Mouse (Mus musculus) heart, embryonic 10.5 days (tissue): Measurements from ENCODE around the gene Las1l. TPM values are rescaled to one million over a fixed set of nuclear protein-coding genes. Genes with fewer than 3 reads are reported as not detected.
"Not testable (repeated sequence)": the region's sequence is repeated elsewhere in the genome, so short reads cannot be mapped to it uniquely, and the experiment has no call there.

Experiments
- DNase-seq: peaks from one replicate; pipeline ENCODE4 v3.0.0-alpha.2; 2017; ENCODE audit warnings: low spot score
- H3K27ac ChIP-seq: fragments of 300-500 bp; sonication (generic); 2 replicates; pipeline ENCODE4 v1.5.1; 2016; ENCODE audit warnings: mild to moderate bottlenecking
- H3K27me3 ChIP-seq: fragments of 300-500 bp; sonication (generic); 2 replicates; pipeline ENCODE4 v1.6.1; 2016; ENCODE audit warnings: mild to moderate bottlenecking; ENCODE audit not compliant: poor library complexity, insufficient read depth, severe bottlenecking
- H3K36me3 ChIP-seq: fragments of 300-500 bp; sonication (generic); 2 replicates; pipeline ENCODE4 v1.6.1; 2016; ENCODE audit warnings: mild to moderate bottlenecking, moderate library complexity
- H3K4me1 ChIP-seq: fragments of 300-500 bp; sonication (generic); 2 replicates; pipeline ENCODE4 v1.6.1; 2016; ENCODE audit warnings: mild to moderate bottlenecking
- H3K4me3 ChIP-seq: fragments of 300-500 bp; sonication (generic); 2 replicates; pipeline ENCODE4 v1.5.1; 2016; ENCODE audit warnings: mild to moderate bottlenecking, moderate library complexity
- H3K9me3 ChIP-seq: fragments of 300-500 bp; sonication (generic); 2 replicates; pipeline ENCODE4 v1.6.1; 2016; ENCODE audit warnings: mild to moderate bottlenecking, moderate library complexity
- WGBS: fragments of 180-500 bp; shearing (Covaris S2); methylation state at CpG from one replicate; pipeline ENCODE4 v1.1.7; 2016; 5-methylcytosine and 5-hydroxymethylcytosine counted together
- polyA plus RNA-seq: library from polyadenylated mRNA; unstranded; fragments of >200 nt; fragmentation: Nextera tagmentation; extraction: Ambion mirVana; gene quantifications from 2 replicates; pipeline ENCODE4 v1.2.1, GENCODE M21; 2016

The Las1l gene
- 72.8 and 73.4 TPM in 2 replicates for polyA plus RNA-seq

DNA sequence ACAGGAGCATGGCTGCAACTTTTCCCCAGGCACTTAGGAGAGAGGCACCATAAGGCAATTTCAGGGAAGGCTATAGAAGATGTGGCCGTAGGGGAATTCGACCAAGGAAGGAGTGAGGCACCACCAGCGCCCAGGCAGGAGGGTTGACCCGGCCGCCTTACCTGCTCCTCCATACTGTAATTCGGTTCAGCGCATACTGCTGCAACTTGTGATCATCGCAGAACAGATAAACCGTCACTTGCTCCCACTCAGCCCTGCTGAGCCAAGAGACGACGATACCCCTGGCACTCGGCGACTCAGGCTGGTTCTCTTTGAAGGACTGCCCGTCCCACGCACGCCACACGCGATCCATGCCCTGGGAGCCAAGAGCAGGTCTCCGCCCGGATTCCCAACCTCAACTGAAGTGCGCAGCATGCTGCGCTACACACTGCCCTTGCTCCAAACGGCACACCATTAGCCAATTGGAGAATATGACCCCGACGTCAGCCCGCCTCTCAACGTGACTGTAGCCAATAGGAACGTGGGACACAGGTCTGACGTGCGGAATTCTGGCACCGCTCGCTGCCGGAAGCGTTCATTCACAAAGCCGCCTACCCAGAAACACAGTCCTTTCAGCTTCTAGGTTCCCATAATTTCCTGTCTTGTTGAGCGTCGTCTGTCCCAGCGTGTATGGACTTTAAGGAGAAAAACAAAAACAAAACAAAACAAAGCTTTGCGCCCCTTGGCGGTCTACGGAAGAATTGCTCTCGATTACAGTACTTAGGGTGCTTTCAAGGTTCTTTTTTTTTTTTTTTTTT, at the start of gene Las1l:
Gene Las1l, minus strand, starts transcription at position 466 of the 797 bp plus-strand sequence.
- H3K9me3 ChIP-seq = no peaks in the 10 kb centered on the region
- DNase-seq = peak; percentile 96
- WGBS = 14% methylated on average over 42 of the region's 42 CpGs
- no peaks in the 10 kb centered on the region for H3K4me1 ChIP-seq
- H3K27me3 ChIP-seq = no peaks in the 10 kb centered on the region
- H3K4me3 ChIP-seq = peak within 1 kb of the TSS; percentile 65
- H3K27ac ChIP-seq = peak within 1 kb of the TSS; percentile 77
- H3K36me3 ChIP-seq = peaks cover 5% of the 10 kb centered on the region; the same call in 1 of the 2 replicates

DNA sequence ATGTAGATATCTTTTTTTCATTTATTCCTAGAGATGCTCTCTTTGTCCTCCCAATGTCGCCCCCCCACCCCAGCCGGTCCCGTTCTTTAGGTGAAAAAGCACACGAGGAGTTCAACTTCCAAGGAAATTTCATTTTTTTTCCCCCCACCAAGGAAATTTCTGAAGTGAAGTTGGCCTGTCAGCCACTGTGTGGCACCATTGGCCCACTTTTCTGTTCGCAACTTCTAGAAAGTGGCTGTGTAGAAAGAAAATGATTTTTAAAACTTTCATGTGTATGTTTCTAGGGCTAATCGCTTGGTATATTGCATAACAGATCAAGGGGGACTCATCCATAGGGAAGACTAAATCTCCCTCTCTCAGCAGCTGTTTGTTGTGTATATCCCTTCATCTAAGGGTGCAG, 49.6 kb upstream of the Las1l start:
- 59% methylated on average over 6 of the region's 6 CpGs for WGBS
- H3K27me3 ChIP-seq = no peaks in the 10 kb centered on the region
- H3K4me1 ChIP-seq = no peaks in the 10 kb centered on the region
- no peaks in the 10 kb centered on the region for H3K36me3 ChIP-seq
- no peaks in the 10 kb centered on the region for H3K9me3 ChIP-seq
- DNase-seq = no peak
- no peak overlapping the region for H3K4me3 ChIP-seq
- H3K27ac ChIP-seq = no peak overlapping the region

DNA sequence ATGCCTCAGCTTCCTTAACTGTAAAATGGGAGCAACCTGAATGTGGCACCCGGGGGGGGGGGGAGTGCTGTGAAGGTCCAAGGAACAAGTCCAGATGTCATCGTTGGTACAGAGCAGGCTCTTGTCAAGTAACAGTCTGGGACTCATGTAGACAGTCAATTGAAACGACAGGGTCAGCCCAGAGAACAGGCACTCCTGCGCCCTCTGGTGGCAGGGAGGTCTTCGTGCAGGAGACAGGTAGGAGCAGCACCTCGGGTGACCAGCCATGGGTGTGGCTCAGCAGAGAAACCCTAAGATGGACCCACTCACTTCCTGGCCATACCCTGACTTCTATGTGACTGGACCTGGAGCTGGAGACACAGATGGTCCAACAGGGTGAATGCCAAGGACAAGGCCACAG, 42.8 kb upstream of the Las1l start:
- no peaks in the 10 kb centered on the region for H3K9me3 ChIP-seq
- DNase-seq = no peak
- WGBS = 68% methylated on average over 6 of the region's 6 CpGs
- no peak overlapping the region for H3K4me3 ChIP-seq
- H3K27me3 ChIP-seq = no peaks in the 10 kb centered on the region
- H3K4me1 ChIP-seq = no peaks in the 10 kb centered on the region
- H3K27ac ChIP-seq = no peak overlapping the region
- H3K36me3 ChIP-seq = no peaks in the 10 kb centered on the region

DNA sequence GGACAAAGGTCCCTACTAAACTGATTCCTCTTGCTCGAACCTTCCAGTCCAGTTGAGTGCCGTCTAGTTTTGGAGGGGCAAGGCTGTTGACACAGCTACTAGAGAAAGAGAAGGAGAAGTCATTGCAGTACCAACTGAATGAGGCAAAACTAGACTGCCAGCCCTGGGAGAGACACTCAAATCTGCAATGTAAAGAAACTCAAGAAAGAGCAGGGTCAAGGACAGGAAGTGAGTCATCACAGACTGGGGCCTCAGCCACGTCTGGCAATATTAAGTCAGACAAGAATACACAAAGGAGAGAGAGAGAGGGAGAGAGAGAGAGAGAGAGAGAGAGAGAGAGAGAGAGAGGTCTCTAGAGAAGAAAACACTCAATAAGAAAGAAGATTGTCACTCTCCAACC, 36.4 kb upstream of the Las1l start:
- Histone ChIP-seq H3K27ac (no peak overlapping the region), H3K4me1 (no peaks in the 10 kb centered on the region), H3K4me3 (no peak overlapping the region), H3K27me3 (no peaks in the 10 kb centered on the region), H3K36me3 (no peaks in the 10 kb centered on the region), H3K9me3 (no peaks in the 10 kb centered on the region)
- 60% methylated on average over 3 of the region's 3 CpGs for WGBS
- DNase-seq = no peak

DNA sequence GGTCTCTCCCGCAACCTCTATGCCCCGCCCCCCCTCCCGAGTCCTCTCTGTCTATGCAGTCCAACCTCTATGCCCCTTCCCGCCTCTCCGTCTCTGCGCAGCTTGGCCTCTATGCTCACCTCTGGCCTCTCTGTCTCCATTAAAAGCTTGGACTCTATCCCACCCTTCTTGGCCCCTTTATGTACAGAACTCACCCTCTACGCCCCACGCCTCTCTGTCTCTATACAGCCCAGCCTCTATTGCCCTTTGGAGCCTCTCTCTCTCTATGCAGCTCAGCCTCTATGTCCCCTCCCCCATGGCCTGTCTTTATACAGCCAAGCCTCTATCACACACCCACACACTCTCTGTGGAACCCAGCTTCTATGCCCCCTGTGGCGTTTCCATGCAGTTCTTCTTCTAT, 13.2 kb upstream of the Las1l start:
- 0 out of 2 replicates have a peak, but pooled peaks cover 5% of the 10 kb centered on the region for H3K4me1 ChIP-seq

DNA sequence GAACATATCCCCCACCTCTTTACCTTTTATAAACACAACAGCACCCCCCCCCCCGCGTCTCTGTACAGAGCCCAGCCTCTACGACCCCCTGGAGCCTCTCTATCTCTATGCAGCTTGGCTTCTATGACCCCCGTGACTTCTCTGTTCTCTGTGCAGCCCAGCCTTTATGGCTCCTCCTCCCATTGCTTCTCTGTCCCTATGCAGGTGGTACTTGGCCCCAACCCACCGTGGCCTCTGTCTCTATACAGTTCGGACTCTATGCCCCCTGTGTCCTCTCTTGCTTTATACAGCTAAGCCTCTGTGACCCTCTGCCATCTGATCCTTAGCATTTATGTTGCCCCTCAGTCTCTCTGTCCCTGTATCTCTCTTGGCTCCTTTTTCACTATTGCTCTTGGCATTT, 12.4 kb upstream of the Las1l start:
- Histone ChIP-seq H3K4me3 (0 out of 2 replicates have a peak overlapping the region, but pooled peaks have one; percentile 60), H3K36me3 (no peaks in the 10 kb centered on the region), H3K27ac (peak overlapping the region; percentile 62), H3K4me1 (0 out of 2 replicates have a peak, but pooled peaks cover 5% of the 10 kb centered on the region), H3K9me3 (no peaks in the 10 kb centered on the region), H3K27me3 (peaks cover 4% of the 10 kb centered on the region; the same call in 1 of the 2 replicates)
- 52% methylated on average over 6 of the region's 6 CpGs for WGBS
- DNase-seq = no peak

More for the DNA sequence above, 13.2 kb upstream of the Las1l start:
- Histone ChIP-seq H3K27me3 (peaks cover 4% of the 10 kb centered on the region; the same call in 1 of the 2 replicates), H3K27ac (no peak overlapping the region), H3K4me3 (no peak overlapping the region), H3K9me3 (no peaks in the 10 kb centered on the region), H3K36me3 (no peaks in the 10 kb centered on the region)
- WGBS = 92% methylated on average over 9 of the region's 9 CpGs
- DNase-seq = no peak

DNA sequence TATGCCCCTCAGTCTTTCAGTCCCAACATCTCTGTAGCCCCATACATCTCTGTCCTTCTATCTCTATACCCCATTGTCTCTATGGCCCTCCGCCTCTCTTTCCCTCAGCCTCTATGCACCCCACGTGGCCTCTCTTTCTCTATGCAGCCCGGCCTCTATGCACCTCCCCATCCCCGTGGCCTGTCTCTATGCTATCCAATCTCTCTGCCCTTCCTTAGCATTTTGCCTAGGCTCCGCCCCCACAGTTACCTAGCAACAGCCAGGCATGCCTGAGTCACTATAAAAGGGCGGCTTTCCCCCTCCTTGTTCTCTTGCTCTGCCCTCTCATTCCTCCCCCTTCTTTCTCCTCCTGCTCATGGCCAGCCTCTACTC, 11.8 kb upstream of the Las1l start:
- Histone ChIP-seq H3K4me1 (0 out of 2 replicates have a peak, but pooled peaks cover 5% of the 10 kb centered on the region), H3K27ac (peak overlapping the region; percentile 91), H3K4me3 (peak overlapping the region; percentile 60), H3K27me3 (peaks cover 4% of the 10 kb centered on the region; the same call in 1 of the 2 replicates), H3K36me3 (no peaks in the 10 kb centered on the region), H3K9me3 (no peaks in the 10 kb centered on the region)
- 21% methylated on average over 6 of the region's 6 CpGs for WGBS
- DNase-seq = peak; percentile 96

DNA sequence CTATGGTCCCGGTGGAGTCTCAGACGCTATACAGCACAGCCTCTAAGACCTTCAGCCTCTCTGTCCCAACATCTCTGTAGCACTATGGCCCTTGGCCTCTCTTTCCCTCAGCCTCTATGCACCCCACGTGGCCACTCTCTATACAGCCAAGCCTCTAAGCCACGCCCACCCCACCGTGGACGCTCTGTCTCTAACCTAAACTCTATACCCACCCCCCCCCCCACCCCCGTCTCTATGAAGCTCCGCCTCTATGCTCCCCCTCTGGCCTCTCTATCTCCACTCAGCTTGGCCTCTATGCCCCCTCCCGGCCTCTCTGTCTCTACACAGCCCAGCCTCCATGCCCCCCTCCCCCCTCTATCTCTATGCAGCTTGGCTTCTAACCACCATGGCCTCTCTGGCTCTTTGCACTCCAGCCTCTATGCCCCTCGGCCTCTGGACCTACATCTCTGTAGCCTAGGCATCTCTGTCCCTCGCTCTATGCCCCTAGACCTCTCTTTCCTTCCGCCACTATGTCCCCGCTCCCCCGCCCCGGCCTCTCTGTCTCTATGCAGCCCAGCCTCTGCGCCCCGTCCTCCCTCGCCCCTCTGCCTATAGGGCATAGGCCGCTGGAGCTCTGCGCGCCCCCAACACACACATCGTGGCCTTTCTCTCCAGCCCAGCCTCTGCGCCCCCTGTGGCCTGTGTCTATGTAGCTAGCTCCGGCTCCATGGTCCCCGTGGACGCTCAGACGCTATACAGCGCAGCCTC, 11.3 kb upstream of the Las1l start:
- Histone ChIP-seq H3K27me3 (peaks cover 4% of the 10 kb centered on the region; the same call in 1 of the 2 replicates), H3K4me3 (peak overlapping the region; percentile 60), H3K4me1 (0 out of 2 replicates have a peak, but pooled peaks cover 5% of the 10 kb centered on the region), H3K9me3 (no peaks in the 10 kb centered on the region), H3K27ac (peak overlapping the region; percentile 91), H3K36me3 (no peaks in the 10 kb centered on the region)
- WGBS = 24% methylated on average over 28 of the region's 28 CpGs
- DNase-seq = peak; percentile 92

DNA sequence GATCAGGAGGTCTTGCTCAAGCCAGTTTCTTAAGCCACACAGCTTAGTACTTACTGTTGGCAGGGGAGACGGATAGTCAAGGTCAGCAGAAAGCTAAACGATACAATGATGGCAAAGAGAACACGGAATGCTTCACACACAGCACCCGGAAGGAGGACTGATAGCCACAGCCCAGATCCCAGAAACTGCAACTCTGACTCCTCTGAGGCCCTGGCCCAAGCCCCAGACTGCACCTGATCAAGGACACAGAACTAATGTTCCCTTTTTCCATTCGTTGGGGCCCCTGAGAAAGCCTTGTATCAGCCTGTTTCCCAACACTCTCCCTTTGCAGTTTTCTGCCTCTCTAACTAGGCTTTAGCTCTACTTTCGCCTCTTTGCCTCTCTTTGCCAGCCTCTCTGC, 8.3 kb upstream of the Las1l start:
- WGBS = 74% methylated on average over 6 of the region's 6 CpGs

DNA sequence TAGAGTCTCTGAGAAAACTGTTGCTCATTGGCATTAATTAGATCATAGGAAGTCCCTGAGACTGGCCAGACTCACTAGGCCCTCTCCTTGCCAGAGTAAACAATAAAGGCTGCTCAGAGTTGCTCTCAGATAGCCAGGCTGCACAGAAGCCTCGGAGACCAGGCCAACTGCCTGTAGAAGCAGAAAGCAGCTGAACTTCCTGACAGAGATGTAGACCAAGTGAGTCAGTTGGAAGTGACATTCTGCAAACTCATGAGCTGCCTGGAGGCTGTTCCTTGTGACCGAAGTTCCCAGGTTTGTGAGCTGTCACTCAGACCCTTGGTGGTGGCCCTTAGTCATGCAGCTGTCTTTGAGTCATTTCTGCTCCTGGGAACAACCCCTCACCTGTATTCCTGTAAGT, 6.6 kb upstream of the Las1l start:
- no peaks in the 10 kb centered on the region for H3K36me3 ChIP-seq
- 54% methylated on average over 2 of the region's 2 CpGs for WGBS
- peaks cover 4% of the 10 kb centered on the region; the same call in 1 of the 2 replicates for H3K27me3 ChIP-seq
- H3K27ac ChIP-seq = no peak overlapping the region
- H3K4me3 ChIP-seq = no peak overlapping the region
- no peak for DNase-seq
- H3K9me3 ChIP-seq = no peaks in the 10 kb centered on the region
- no peaks in the 10 kb centered on the region for H3K4me1 ChIP-seq

More for the DNA sequence above, 8.3 kb upstream of the Las1l start:
- no peaks in the 10 kb centered on the region for H3K9me3 ChIP-seq
- peaks cover 4% of the 10 kb centered on the region; the same call in 1 of the 2 replicates for H3K27me3 ChIP-seq
- H3K36me3 ChIP-seq = no peaks in the 10 kb centered on the region
- H3K4me3 ChIP-seq = no peak overlapping the region
- no peak for DNase-seq
- H3K27ac ChIP-seq = no peak overlapping the region
- 0 out of 2 replicates have a peak, but pooled peaks cover 5% of the 10 kb centered on the region for H3K4me1 ChIP-seq

DNA sequence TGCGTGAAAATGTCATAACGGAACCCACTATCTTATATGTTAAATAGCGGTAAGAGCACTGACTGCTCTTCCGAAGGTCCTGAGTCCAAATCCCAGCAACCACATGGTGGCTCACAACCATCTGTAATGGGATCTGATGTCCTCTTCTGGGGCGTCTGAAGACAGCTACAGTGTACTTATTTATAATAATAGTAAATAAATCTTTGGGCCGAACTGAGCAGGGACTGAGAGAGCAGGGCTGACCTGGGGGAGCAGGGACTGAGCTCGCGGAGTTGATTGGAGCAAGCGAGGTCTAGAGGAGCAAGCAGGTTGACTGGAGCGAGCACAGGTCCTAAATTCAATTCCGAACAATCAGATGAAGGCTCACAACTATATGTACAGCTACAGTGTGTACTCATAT, 699 bp upstream of the Las1l start:
- WGBS = 38% methylated on average over 11 of the region's 11 CpGs
- not testable (repeated sequence) for H3K9me3 ChIP-seq, DNase-seq, H3K27me3 ChIP-seq, H3K4me1 ChIP-seq, H3K36me3 ChIP-seq
- Histone ChIP-seq H3K4me3 (peak overlapping the region; percentile 65), H3K27ac (0 out of 2 replicates have a peak overlapping the region, but pooled peaks have one; percentile 10)

DNA sequence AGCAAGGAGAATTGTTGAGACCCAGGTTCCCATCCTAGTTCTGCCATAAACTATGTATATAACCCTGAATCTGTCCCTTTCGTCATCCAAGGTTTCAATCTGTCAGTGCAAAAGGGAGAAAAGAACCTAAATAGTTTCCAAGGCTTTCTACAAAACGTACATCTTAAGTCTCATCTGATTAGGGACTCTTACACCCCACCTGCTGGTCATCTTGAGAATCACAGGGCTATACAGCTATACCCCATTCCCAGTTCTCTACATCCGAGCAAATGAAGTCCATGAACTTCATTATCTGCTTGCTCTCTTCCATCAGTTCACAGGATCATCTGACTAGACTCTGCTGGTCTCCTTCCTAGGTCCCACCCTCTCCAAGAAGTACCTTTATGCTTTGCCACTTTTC, 6.0 kb downstream of the Las1l start:
- WGBS = 58% methylated on average over 3 of the region's 3 CpGs

DNA sequence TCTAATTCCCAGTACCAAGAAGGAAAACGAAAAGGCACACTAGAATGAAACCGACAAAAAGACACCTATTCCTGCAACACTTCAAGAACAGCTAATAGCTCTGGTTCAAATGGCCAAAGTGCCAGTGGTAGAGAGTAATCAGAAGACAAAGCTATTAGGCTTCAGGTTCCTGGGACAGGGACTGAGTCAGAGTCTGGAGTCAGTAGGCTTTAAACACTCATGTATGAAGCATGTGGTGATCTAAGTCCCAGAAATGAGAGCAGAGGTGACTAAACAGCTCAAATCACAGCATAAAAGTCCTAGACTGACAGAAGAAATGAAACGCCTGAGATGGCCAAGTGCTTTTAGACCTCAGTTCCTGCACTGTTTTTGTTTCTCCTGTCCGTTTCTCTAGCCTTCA, 8.6 kb downstream of the Las1l start:
- Histone ChIP-seq H3K4me1 (no peaks in the 10 kb centered on the region), H3K27me3 (no peaks in the 10 kb centered on the region), H3K36me3 (peaks cover 36% of the 10 kb centered on the region; the same call in 1 of the 2 replicates), H3K9me3 (no peaks in the 10 kb centered on the region), H3K4me3 (no peak overlapping the region), H3K27ac (no peak overlapping the region)
- no peak for DNase-seq
- WGBS = 82% methylated on average over 4 of the region's 4 CpGs

More for the DNA sequence above, 6.0 kb downstream of the Las1l start:
- Histone ChIP-seq H3K27ac (no peak overlapping the region), H3K4me1 (no peaks in the 10 kb centered on the region), H3K4me3 (no peak overlapping the region), H3K27me3 (no peaks in the 10 kb centered on the region), H3K36me3 (peaks cover 24% of the 10 kb centered on the region; the same call in 1 of the 2 replicates), H3K9me3 (no peaks in the 10 kb centered on the region)
- DNase-seq = no peak
